Mouse (Mus musculus): ENCODE results near the gene Aplp2.

Aplp2 gene

GRCm38 (mm10) chr9:31225808-31226207, 14.2 kb upstream of the Aplp2 start:
- DNase-seq (ENCODE audit: low read depth, low spot score) = no peak

GRCm38 (mm10) chr9:31223475-31223874, 11.9 kb upstream of the Aplp2 start:
- DNase-seq (ENCODE audit: low read depth, low spot score) = no peak

- DNase-seq (ENCODE audit: low read depth, low spot score) = no peak
Measured at GRCm38 (mm10) chr9:31221170-31221569, 9.6 kb upstream of the Aplp2 start.

- no peak for DNase-seq (ENCODE audit: low read depth, low spot score)
Measured at GRCm38 (mm10) chr9:31217631-31218380, 6.2 kb upstream of the Aplp2 start.

DNA sequence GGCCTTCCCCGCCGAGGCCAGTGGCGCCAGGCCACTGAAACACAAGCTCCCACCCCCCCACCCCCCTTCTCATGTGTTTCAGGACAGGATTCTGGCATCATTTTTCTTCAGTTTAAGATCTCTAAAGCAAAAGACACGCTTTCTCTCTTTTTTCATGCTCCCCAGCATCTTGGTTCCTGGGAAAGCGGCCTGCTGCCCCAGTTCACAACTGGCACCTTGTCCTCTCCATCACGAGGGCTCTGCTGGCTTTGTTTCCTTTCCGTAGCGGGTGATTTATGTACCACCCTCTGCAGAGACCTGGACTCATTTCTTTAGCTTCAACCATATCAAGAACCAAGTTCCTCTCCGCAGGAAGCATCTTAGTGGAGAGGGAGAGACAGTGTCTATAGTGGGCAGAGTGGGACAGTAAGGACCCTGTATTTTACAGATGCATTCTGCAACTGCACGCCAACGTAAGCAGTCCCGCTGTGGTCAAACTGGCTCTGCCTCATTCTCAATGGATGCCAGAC, 939 bp upstream of the Aplp2 start:
- peak; percentile 32 for DNase-seq (ENCODE audit: low read depth, low spot score)

DNA sequence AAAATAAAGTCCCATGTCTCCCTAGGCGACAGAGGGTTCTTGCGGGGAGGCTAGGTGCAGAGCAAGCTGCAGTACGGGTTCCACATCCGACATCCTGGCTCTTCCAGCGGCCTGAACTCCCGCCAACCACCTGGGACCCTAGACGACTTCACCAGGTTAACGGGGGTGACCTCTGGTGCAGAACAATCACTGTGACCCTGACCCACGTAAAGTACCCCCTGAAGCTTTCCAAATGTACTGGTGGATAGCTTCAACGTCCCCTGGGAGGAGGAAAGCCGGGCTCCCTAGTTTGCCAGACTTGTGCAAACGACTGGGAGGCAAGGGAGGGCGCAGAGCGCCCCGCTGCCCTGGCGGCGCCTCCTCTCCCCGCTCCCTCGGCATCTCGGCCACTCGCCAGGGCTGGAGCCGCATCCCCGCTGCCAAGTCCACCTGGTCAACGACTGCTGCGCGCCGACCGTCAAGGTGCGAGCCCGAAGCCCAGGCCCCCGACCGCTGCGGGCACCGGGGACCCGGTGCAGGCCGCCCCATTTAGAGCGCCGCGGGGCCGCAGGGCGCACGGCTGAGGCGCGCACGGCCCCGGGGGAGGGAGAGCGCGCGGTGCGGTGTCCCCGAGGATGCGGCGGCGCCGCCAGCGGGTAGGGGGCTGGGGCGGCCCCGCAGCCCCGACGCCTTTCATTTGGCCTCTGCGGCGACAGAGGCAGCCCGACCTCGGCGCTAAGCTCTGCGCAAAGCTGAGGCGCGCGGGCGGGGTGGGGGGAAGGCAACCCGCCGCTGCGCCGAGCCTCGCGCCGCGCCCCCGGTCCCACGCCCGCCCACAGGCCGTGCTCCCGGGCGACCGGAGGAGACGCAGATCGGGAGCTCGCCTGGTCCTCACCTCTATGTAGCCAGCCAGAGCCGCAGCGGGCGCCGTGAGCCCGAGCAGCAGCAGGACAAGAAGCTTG, 596 bp downstream of the Aplp2 start:
- DNase-seq (ENCODE audit: low read depth, low spot score) = peak; percentile 29

DNA sequence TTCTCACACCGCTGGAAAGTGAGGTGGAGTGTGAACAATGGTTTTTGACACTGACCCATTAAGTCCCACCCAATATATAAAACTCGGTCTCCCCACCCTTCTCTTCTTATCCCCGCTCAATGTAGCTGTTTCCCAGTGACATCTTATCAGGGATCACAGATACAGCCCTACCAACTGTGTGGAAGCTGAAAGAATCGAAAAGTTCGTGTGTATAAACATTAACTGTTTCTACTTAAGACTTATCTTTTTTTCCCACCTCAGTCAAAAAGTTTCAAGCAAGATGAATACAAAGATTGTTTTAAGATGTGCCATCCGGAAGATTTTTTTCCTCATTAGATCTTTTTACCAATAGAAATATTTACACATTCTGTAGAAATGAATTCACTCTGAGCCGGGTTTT, 1.5 kb downstream of the Aplp2 start:
- DNase-seq (ENCODE audit: low read depth, low spot score) = no peak

DNA sequence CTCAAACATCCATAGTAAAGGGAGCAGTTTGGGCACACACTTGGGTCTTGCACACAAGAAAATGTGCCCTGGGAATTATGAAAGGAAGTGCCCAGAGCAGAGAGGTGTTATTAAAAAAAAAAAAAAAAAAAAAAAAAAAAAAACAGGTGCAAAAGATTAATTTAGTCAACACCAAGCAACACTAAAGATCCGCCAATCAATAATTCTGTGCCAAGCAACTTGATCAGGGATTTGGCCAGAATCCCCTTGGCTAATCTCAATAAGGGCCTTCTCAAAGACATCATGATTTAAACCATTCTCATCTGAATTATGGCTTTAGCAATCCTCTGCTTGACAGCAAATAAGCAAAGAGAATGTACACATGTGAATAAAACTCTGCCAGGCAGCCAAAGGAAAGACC, 2.1 kb downstream of the Aplp2 start:
- DNase-seq (ENCODE audit: low read depth, low spot score) = no peak

GRCm38 (mm10) chr9:31207732-31208131, 3.9 kb downstream of the Aplp2 start:
- DNase-seq (ENCODE audit: low read depth, low spot score) = no peak

DNA sequence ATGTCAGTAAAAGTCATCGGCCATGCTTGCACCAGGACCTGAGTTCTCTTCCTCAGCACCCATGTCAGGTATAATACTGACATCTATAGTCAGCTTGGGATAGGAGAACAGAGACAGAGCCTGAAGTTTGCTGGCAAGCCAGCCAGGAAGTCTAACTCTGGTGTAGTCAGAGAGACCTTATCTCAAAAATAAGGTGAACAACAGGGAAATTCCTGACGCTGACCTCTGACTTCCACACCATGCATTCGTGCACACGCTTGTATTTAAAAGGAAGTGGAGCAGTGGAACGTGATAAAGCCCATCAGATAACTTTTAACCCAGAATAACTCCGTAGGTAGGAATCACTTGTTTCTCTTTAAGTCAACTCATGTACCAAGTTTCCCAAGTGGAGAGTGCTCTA, 6.9 kb downstream of the Aplp2 start:
- DNase-seq (ENCODE audit: low read depth, low spot score) = no peak

- no peak for DNase-seq (ENCODE audit: low read depth, low spot score)
Measured at GRCm38 (mm10) chr9:31203571-31204210, 7.9 kb downstream of the Aplp2 start.

- DNase-seq (ENCODE audit: low read depth, low spot score) = no peak
Measured at GRCm38 (mm10) chr9:31203068-31203467, 8.5 kb downstream of the Aplp2 start.

DNA sequence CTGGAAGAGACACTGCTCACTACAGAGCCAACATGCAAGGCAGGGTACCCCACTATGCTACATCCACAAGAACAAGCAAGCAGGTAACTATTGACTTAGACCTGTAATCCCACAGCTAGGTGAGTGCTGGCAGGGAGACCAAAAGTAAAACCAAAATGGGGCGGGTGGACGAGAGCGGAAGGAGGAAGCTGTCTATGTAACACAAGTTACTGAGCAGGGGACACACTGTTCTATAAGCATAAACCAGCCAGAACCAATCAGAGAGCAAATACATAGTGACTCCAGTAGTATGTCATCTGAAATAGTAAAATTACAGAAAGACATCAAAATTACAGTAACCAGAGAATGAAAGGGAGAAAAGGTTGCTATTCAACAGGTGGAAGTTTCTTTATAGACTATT, 13.0 kb downstream of the Aplp2 start:
- DNase-seq (ENCODE audit: low read depth, low spot score) = no peak

- no peak for DNase-seq (ENCODE audit: low read depth, low spot score)
Measured at GRCm38 (mm10) chr9:31197782-31198181, 13.8 kb downstream of the Aplp2 start.

GRCm38 (mm10) chr9:31196742-31197141, 14.9 kb downstream of the Aplp2 start:
- no peak for DNase-seq (ENCODE audit: low read depth, low spot score)

- no peak for DNase-seq (ENCODE audit: low read depth, low spot score)
Measured at GRCm38 (mm10) chr9:31195573-31195972, 16.0 kb downstream of the Aplp2 start.

- DNase-seq (ENCODE audit: low read depth, low spot score) = no peak
Measured at GRCm38 (mm10) chr9:31192378-31192777, 19.2 kb downstream of the Aplp2 start.

- DNase-seq (ENCODE audit: low read depth, low spot score) = no peak
Measured at GRCm38 (mm10) chr9:31191543-31191942, 20.1 kb downstream of the Aplp2 start.

- DNase-seq (ENCODE audit: low read depth, low spot score) = no peak
Measured at GRCm38 (mm10) chr9:31189194-31189593, 22.4 kb downstream of the Aplp2 start.

- DNase-seq (ENCODE audit: low read depth, low spot score) = no peak
Measured at GRCm38 (mm10) chr9:31184439-31184838, 27.2 kb downstream of the Aplp2 start.

GRCm38 (mm10) chr9:31183061-31183460, 28.6 kb downstream of the Aplp2 start:
- no peak for DNase-seq (ENCODE audit: low read depth, low spot score)

All from embryo, embryonic 11.5 days (tissue).